Comparison of ENCODE assay signal across 8 mouse cellular contexts in genomic region chr2:93188761-93189458, GRCm38 (mm10). TPM values are rescaled to one million over a fixed set of nuclear protein-coding genes. Genes with fewer than 3 reads are reported as not detected.
DNase-seq lines count a peak whose midpoint lies in the region; ATAC-seq and TF ChIP-seq lines count a peak whose summit lies in the region.

No protein-coding gene starts in this region.

- peak overlapping the region; percentile 99 for H3K9ac ChIP-seq in forebrain, embryonic 16.5 days (replicated peaks; ENCODE audit: low read depth, low read length)
- peak overlapping the region; percentile 79 for H3K9ac ChIP-seq in intestine, embryonic 15.5 days
- peak overlapping the region; percentile 64 for H3K9ac ChIP-seq in lung, embryonic 15.5 days

- ATAC-seq in forebrain, embryonic 16.5 days = peak; percentile 40
- ATAC-seq in intestine, embryonic 15.5 days = peak; percentile 15; the same call in 1 of the 2 replicates
- ATAC-seq in lung, embryonic 15.5 days (ENCODE audit: borderline replicate concordance, extremely low read depth, low FRiP score, low TSS enrichment) = no peak
- ATAC-seq in erythroblast, adult 5-6 weeks (replicated peaks; ENCODE audit: low FRiP score, poor library complexity, severe bottlenecking) = no peak

- whole genome bisulfite sequencing in cerebellum, adult 2 months = 19% methylated on average over 19 of the region's 19 CpGs
- WGBS in forebrain, embryonic 16.5 days = 7% methylated on average over 19 of the region's 19 CpGs
- 10% methylated on average over 19 of the region's 19 CpGs for whole genome bisulfite sequencing in intestine, embryonic 15.5 days
- WGBS in lung, embryonic 15.5 days = 7% methylated on average over 19 of the region's 19 CpGs

- no peaks in the 10 kb centered on the region for H3K36me3 ChIP-seq in forebrain, embryonic 16.5 days (ENCODE audit: control insufficient read depth, insufficient read depth)
- no peaks in the 10 kb centered on the region for H3K36me3 ChIP-seq in intestine, embryonic 15.5 days
- no peaks in the 10 kb centered on the region for H3K36me3 ChIP-seq in lung, embryonic 15.5 days

- peak; percentile 58 to 63 for DNase-seq in cerebellum, adult 2 months
- no peak for DNase-seq in cerebellum, adult 9-11 months
- peak; percentile 65 for DNase-seq in R1 (ENCODE audit: low read depth, low spot score)
- DNase-seq in right cerebral cortex, postnatal 14 days = peak; percentile 55

- TF ChIP-seq POLR2A in cerebellum, adult 2 months (IDR thresholded peaks at IDR 0.05; ENCODE audit: borderline replicate concordance, insufficient read depth, low read length) = no peak

- H3K4me2 ChIP-seq in forebrain, embryonic 16.5 days (ENCODE audit: low read length) = peak overlapping the region; percentile 89
- H3K4me2 ChIP-seq in intestine, embryonic 15.5 days (replicated peaks) = peak overlapping the region; percentile 100
- peak overlapping the region; percentile 96 for H3K4me2 ChIP-seq in lung, embryonic 15.5 days

- no peaks in the 10 kb centered on the region for H3K27me3 ChIP-seq in cerebellum, adult 2 months (ENCODE audit: control insufficient read depth, insufficient read depth, low read length)
- H3K27me3 ChIP-seq in forebrain, embryonic 16.5 days (replicated peaks; ENCODE audit: control insufficient read depth, insufficient read depth, low read length) = no peaks in the 10 kb centered on the region
- no peaks in the 10 kb centered on the region for H3K27me3 ChIP-seq in intestine, embryonic 15.5 days (replicated peaks)
- H3K27me3 ChIP-seq in lung, embryonic 15.5 days = peaks cover 12% of the 10 kb centered on the region

- H3K27ac ChIP-seq in cerebellum, adult 2 months (ENCODE audit: insufficient read depth, low read length) = no peak overlapping the region
- H3K27ac ChIP-seq in forebrain, embryonic 16.5 days (ENCODE audit: low read length) = peak overlapping the region; percentile 93
- peak overlapping the region; percentile 77 for H3K27ac ChIP-seq in intestine, embryonic 15.5 days
- H3K27ac ChIP-seq in lung, embryonic 15.5 days = peak overlapping the region; percentile 52

- H3K4me3 ChIP-seq in cerebellum, adult 2 months (replicated peaks; ENCODE audit: insufficient read depth, low read depth, low read length) = peak overlapping the region; percentile 86
- peak overlapping the region; percentile 89 for H3K4me3 ChIP-seq in forebrain, embryonic 16.5 days (replicated peaks; ENCODE audit: low read length)
- peak overlapping the region; percentile 77 for H3K4me3 ChIP-seq in intestine, embryonic 15.5 days (replicated peaks)
- H3K4me3 ChIP-seq in lung, embryonic 15.5 days = peak overlapping the region; percentile 65

- peak; percentile 40; the same call in 1 of the 2 replicates for TF ChIP-seq CTCF in cerebellum, adult 2 months (IDR thresholded peaks at IDR 0.05; ENCODE audit: borderline replicate concordance, insufficient read depth, low read depth, low read length)

- peaks cover 16% of the 10 kb centered on the region for H3K4me1 ChIP-seq in cerebellum, adult 2 months (ENCODE audit: control insufficient read depth, insufficient read depth, low read length)
- peaks cover 51% of the 10 kb centered on the region for H3K4me1 ChIP-seq in forebrain, embryonic 16.5 days (replicated peaks; ENCODE audit: control insufficient read depth, insufficient read depth, low read length)
- H3K4me1 ChIP-seq in intestine, embryonic 15.5 days (replicated peaks) = peaks cover 57% of the 10 kb centered on the region
- peaks cover 34% of the 10 kb centered on the region for H3K4me1 ChIP-seq in lung, embryonic 15.5 days

- no peaks in the 10 kb centered on the region for H3K9me3 ChIP-seq in forebrain, embryonic 16.5 days (ENCODE audit: control insufficient read depth, low read length)
- H3K9me3 ChIP-seq in intestine, embryonic 15.5 days = no peaks in the 10 kb centered on the region
- no peaks in the 10 kb centered on the region for H3K9me3 ChIP-seq in lung, embryonic 15.5 days

RNA-seq across cellular contexts. Expression of gene Trp53i11, which starts 1.6 kb away (rescaled TPM):
- 54.5 and 59.6 TPM in 2 replicates for polyA plus RNA-seq in cerebellum, adult 2 months (2012; rRNA removed)
- 107 and 110 TPM in 2 replicates for polyA plus RNA-seq in forebrain, embryonic 16.5 days (2015; fragmentation: Nextera tagmentation; extraction: Ambion mirVana)
- 36.0 and 38.8 TPM in 2 replicates for polyA plus RNA-seq in intestine, embryonic 15.5 days (2015; fragmentation: Nextera tagmentation; extraction: Ambion mirVana)
- polyA plus RNA-seq in lung, embryonic 15.5 days (2015; fragmentation: Nextera tagmentation; extraction: Ambion mirVana) = 24.9 and 29.7 TPM in 2 replicates
- total RNA-seq in erythroblast, adult 5-6 weeks (2015; ENCODE audit: low replicate concordance) = 0.96 TPM in 1 of 2 replicates, not detected in the other
- 0.34 TPM in 1 of 2 replicates, not detected in the other for total RNA-seq in erythroblast, adult 5-6 weeks (2017; ENCODE audit: low replicate concordance)

Comparison
In these comparisons a context has a peak if more than half of its experiments do, and no peak if none do; other contexts are left out.
1. ATAC-seq: peak in forebrain, embryonic 16.5 days (single experiment) and intestine, embryonic 15.5 days (single experiment); none in lung, embryonic 15.5 days (single experiment) and erythroblast, adult 5-6 weeks (single experiment).
2. Peak in every context shown above with its lines, with median percentiles within 50 percentile points of each other: H3K4me3 ChIP-seq, H3K4me2 ChIP-seq and H3K9ac ChIP-seq.